Mouse (Mus musculus) thymus, postnatal 25 days (tissue): ENCODE data around the gene Atrx.

Experiments
- DNase-seq: peaks from one replicate; pipeline ENCODE4 v3.0.0; 2022

Gene Atrx

DNA sequence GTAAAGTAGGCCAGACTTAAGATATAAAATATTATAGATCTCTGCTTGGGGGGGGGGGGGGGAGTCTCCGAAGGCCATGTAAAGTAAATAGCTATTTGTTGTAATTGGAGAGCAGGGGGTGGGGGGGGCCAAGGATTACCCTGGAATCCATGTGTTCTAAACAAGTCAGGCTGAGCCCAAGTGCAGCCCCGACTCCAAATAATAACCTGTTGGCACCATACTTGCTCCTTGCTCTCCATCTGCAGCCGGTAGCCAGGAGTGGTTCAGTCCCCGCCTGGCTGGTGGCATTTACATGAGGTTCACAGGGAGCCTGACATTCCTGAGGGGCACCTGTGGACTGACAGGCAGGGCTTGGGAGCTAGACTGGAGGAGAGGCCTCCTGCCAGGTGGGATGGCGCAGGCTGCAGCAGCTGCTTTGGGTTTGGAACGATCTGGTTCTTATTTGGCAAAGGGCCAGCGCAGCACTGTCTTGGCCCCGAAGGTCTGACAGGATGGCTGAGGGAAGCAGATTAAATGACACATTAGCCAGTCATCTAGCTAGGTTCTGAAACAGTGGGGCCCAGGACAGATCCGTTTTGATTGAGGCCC, 161.9 kb downstream of the Atrx start:
- no peak for DNase-seq

DNA sequence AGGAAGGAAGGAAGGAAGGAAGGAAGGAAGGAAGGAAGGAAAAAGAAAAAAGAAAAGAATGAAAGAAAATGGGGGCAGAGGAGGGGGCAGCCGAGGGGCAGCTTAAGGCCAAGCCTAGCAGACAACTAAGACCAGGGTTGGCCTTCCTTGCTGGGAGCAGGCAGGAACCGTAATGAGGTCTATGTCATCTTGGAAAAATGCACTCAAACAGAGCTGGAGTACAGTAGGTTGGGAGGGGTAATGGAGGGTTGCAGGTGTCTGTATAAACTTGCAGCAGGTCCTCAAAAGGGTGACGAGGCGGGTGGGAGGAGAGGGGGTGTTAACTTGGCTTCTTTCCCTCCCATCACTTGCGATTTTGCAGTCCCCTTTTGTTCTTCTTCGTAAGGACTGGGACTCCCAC, 163.2 kb downstream of the Atrx start:
- DNase-seq = no peak

DNA sequence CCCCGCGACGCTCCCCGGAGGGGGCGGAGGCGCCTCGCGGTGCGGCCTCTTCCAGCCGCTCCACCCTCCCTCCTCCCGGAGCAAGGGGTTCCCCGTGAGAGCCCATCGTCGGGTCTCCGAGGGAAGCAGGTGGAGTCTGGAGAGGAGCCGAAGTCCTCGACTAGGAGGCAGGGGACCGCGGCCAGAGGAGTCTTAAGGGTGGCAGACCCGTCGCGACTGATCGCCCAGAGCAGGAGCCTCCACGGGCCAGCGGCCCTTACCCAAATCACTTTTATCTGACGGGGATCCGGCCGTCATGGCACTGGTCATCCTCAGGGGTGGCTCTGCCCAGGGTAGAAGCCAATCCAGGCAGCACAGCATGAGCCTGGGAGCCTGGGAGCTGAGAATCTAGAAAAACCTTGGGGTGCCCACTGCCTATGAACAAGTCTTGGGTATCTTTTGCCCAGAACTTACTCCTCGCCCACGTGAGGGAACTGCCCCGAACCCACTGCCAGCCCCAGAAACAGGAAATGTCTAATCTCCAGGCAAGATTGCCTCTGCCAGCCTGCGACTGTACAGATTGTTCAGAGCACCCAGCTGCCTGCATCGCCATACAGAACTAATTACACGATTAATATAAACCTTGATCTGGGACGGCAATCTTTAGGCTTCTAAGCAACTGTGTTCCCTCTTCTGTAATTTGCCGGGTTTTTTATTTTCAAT, 164.0 kb downstream of the Atrx start:
- no peak for DNase-seq

DNA sequence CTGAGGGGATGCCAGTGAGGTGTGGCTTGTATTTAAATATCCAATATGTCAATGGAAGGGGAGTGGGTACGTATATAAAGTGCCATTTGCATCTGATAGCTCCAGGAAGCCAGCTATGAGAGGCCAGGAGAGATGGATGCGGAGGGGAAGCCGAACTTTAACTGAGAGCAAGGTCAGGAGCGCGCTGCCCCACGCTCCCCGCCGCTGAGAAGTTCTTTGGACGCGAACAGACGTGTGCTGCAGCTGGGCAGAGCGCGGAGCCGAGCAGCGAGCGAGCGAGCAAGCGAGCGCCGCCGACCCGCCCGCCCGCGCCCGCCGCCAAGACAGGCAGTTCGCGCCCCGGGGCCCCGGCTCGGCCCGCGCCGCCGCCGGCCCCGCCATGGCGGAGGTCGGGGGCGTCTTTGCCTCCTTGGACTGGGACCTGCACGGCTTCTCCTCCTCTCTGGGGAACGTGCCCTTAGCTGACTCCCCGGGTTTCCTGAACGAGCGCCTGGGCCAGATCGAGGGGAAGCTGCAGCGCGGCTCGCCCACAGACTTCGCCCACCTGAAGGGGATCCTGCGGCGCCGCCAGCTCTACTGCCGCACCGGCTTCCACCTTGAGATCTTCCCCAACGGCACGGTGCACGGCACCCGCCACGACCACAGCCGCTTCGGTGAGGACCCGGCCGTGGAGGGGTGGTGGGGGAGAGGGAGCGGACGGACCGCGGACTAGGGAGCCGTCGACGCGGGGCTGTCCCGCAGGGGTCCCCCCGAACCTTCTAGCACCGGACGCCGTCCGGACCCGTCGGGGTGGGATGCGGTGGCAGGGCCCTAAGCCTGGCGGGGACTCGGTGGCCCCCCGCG, 164.8 kb downstream of the Atrx start, which contains the start of gene Fgf16:
Fgf16 (plus strand) TSS at position 118 of the 843 bp plus-strand sequence.
- DNase-seq = peak; percentile 10

DNA sequence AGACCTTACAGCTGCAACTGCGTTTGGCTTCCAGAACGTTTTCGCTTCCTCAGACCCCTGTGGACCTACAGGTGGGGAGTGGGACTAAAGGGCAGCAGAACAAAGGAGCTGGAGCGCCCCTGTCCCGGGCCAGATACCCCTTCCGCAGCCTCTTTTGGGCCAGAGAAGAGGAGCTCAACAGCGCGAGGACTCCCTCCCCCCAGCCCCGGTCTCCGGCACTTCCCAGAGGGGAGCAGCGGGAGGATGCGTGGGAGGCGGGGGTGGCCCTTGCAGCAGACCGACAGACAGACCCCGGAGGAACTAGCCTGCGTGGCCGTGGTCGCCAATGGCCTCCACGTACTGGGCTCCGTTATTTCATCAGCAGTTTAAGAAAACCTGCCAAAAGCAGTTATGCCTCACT, 165.6 kb downstream of the Atrx start:
- no peak for DNase-seq

DNA sequence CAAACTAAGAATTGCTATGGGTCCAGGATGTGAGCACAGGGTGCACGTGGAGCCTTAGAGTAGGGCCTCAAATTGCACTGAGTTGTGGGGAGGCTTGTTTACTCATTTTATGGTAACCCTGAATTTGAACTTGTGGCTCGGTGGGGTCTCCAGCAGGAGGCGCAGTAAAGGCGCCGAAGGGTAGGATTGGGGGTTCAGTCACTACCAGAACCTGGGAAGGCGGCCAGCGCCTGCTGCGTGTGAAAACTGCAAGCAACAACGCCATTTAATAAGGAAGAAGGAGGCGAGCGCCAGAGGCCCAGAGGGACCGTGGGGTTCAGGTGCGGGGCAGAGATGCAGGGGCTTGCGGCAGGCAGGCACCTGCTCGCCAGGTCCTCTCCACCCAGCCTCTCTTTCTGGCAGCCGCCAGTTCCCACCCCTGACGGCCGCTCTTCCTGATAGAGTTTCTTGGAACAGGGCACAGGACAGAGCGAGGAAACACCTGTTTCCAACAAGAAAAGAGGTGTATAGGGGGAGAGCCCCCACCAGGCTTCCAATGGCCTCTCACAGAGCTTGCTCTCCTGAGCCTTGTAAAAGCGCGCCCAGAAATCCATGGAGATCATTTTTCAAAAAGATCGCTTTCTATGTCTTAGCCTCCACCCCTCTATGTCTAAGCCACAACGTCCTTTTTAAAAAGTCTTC, 166.2 kb downstream of the Atrx start:
- peak; percentile 15 for DNase-seq
